Mouse (Mus musculus) stomach, postnatal 0 days (tissue): ENCODE data around the gene Atp8b5. TPM values are rescaled to one million over a fixed set of nuclear protein-coding genes. Genes with fewer than 3 reads are reported as not detected.

Source experiments
- ATAC-seq: fragments of 200-750 bp; cut with Nextera tagmentation; 2 replicates; pipeline ENCODE4 v1.8.0; 2017; ENCODE audit not compliant: low FRiP score, low TSS enrichment
- DNase-seq: peaks from one replicate; pipeline ENCODE4 v3.0.0-alpha.2; 2016; ENCODE audit warnings: low spot score
- H3K27ac ChIP-seq: fragments of 300-500 bp; sonication (generic); replicated peaks from 2 replicates; pipeline ENCODE4 v1.5.1; 2014; ENCODE audit warnings: mild to moderate bottlenecking, control low read depth
- H3K27me3 ChIP-seq: fragments of 300-500 bp; sonication (generic); 2 replicates; pipeline ENCODE4 v1.6.1; 2014; ENCODE audit warnings: low read length; ENCODE audit not compliant: control insufficient read depth, insufficient read depth
- H3K36me3 ChIP-seq: fragments of 300-500 bp; sonication (generic); 2 replicates; pipeline ENCODE4 v1.6.1; 2014; ENCODE audit warnings: low read length, mixed read lengths; ENCODE audit not compliant: control insufficient read depth, insufficient read depth
- H3K4me1 ChIP-seq: fragments of 300-500 bp; sonication (generic); replicated peaks from 2 replicates; pipeline ENCODE4 v1.6.1; 2014; ENCODE audit warnings: antibody characterized with exemption; ENCODE audit not compliant: control insufficient read depth, insufficient read depth
- H3K4me2 ChIP-seq: fragments of 300-500 bp; sonication (generic); replicated peaks from 2 replicates; pipeline ENCODE4 v1.6.1; 2014; ENCODE audit warnings: low read depth, mild to moderate bottlenecking, control low read depth, moderate library complexity
- H3K4me3 ChIP-seq: fragments of 300-500 bp; sonication (generic); 2 replicates; pipeline ENCODE4 v1.5.1; 2014; ENCODE audit warnings: low read depth, low read length, control low read depth
- H3K9ac ChIP-seq: fragments of 300-500 bp; sonication (generic); 2 replicates; pipeline ENCODE4 v1.6.1; 2014; ENCODE audit warnings: mild to moderate bottlenecking, low read length, control low read depth, mixed read lengths
- H3K9me3 ChIP-seq: fragments of 300-500 bp; sonication (generic); 2 replicates; pipeline ENCODE4 v1.6.1; 2016; ENCODE audit warnings: low read length; ENCODE audit not compliant: control insufficient read depth
- CTCF ChIP-seq: IDR thresholded peaks from 2 replicates; pipeline ENCODE4 v1.5.1; 2016; ENCODE audit warnings: antibody characterized with exemption, low read depth, mild to moderate bottlenecking, moderate library complexity
- EP300 ChIP-seq: optimal IDR thresholded peaks from 2 replicates; pipeline ENCODE3; 2016; ENCODE audit warnings: antibody characterized with exemption
- WGBS: fragments of 180-500 bp; shearing (Covaris S2); extraction: QIAGEN DNeasy Blood & Tissue Kit; methylation state at CpG from one replicate; pipeline ENCODE4 v1.1.7; 2014; 5-methylcytosine and 5-hydroxymethylcytosine counted together
- polyA plus RNA-seq: library from polyadenylated mRNA; unstranded; fragments of >200 nt; fragmentation: Nextera tagmentation; extraction: Ambion mirVana; gene quantifications from 2 replicates; pipeline ENCODE4 v1.2.1, GENCODE M21; 2015

Gene Atp8b5
- polyA plus RNA-seq, 1 experiment from 2014 or later: 0.23 TPM

- Histone ChIP-seq H3K4me1 (peaks cover 7% of the 10 kb centered on the region; the same call in 1 of the 2 replicates), H3K9me3 (no peaks in the 10 kb centered on the region), H3K27ac (no peak overlapping the region), H3K9ac (no peak overlapping the region), H3K36me3 (no peaks in the 10 kb centered on the region; the same call in 1 of the 2 replicates), H3K4me2 (no peak overlapping the region), H3K27me3 (no peaks in the 10 kb centered on the region), H3K4me3 (no peak overlapping the region)
- TF ChIP-seq EP300 (no peak), CTCF (no peak)
- DNase-seq: no peak
- 78% methylated on average over 3 of the region's 3 CpGs for WGBS
- ATAC-seq: no peak
These were observed 117.6 kb downstream of the Atp8b5 start for GRCm38 (mm10) chr4:43384541-43384940.

GRCm38 (mm10) chr4:43386932-43387331 is 120.0 kb downstream of the Atp8b5 start:
- no peak overlapping the region for H3K4me3 ChIP-seq
- no peaks in the 10 kb centered on the region; the same call in 1 of the 2 replicates for H3K36me3 ChIP-seq
- DNase-seq (no peak), ATAC-seq (peak; percentile 78)
- no peaks in the 10 kb centered on the region for H3K27me3 ChIP-seq
- no peak overlapping the region for H3K9ac ChIP-seq
- no peaks in the 10 kb centered on the region for H3K9me3 ChIP-seq
- TF ChIP-seq CTCF (no peak), EP300 (no peak)
- H3K27ac ChIP-seq: peak overlapping the region; percentile 26; the same call in 1 of the 2 replicates
- H3K4me2 ChIP-seq: no peak overlapping the region
- peaks cover 3% of the 10 kb centered on the region; the same call in 1 of the 2 replicates for H3K4me1 ChIP-seq

GRCm38 (mm10) chr4:43389390-43389789 is 122.4 kb downstream of the Atp8b5 start:
- H3K4me2 ChIP-seq: no peak overlapping the region
- H3K27me3 ChIP-seq: no peaks in the 10 kb centered on the region
- TF ChIP-seq EP300 (no peak), CTCF (no peak)
- H3K36me3 ChIP-seq: no peaks in the 10 kb centered on the region; the same call in 1 of the 2 replicates
- no peak overlapping the region for H3K4me3 ChIP-seq
- no peaks in the 10 kb centered on the region for H3K9me3 ChIP-seq
- H3K9ac ChIP-seq: no peak overlapping the region
- peak overlapping the region; percentile 1; the same call in 1 of the 2 replicates for H3K27ac ChIP-seq
- ATAC-seq: no peak
- peaks cover 6% of the 10 kb centered on the region; the same call in 1 of the 2 replicates for H3K4me1 ChIP-seq
- DNase-seq: no peak
- 66% methylated on average over 2 of the region's 2 CpGs for WGBS

- ATAC-seq (no peak), DNase-seq (no peak)
- no peak overlapping the region for H3K4me2 ChIP-seq
- peak overlapping the region; percentile 53 for H3K27ac ChIP-seq
- no peak overlapping the region for H3K4me3 ChIP-seq
- H3K9me3 ChIP-seq: no peaks in the 10 kb centered on the region
- no peak overlapping the region for H3K9ac ChIP-seq
- peaks cover 7% of the 10 kb centered on the region; the same call in 1 of the 2 replicates for H3K4me1 ChIP-seq
- TF ChIP-seq EP300: no peak
- no peak for TF ChIP-seq CTCF
- no peaks in the 10 kb centered on the region for H3K27me3 ChIP-seq
- no peaks in the 10 kb centered on the region; the same call in 1 of the 2 replicates for H3K36me3 ChIP-seq
- WGBS: 58% methylated on average over 9 of the region's 9 CpGs
These were observed 123.0 kb downstream of the Atp8b5 start for GRCm38 (mm10) chr4:43389845-43390440.

GRCm38 (mm10) chr4:43391521-43392050 is 124.6 kb downstream of the Atp8b5 start:
- Histone ChIP-seq H3K27ac (no peak overlapping the region), H3K36me3 (no peaks in the 10 kb centered on the region; the same call in 1 of the 2 replicates), H3K4me1 (peaks cover 4% of the 10 kb centered on the region; the same call in 1 of the 2 replicates), H3K9me3 (no peaks in the 10 kb centered on the region), H3K4me3 (no peak overlapping the region), H3K9ac (no peak overlapping the region), H3K27me3 (no peaks in the 10 kb centered on the region), H3K4me2 (no peak overlapping the region)
- DNase-seq (no peak), ATAC-seq (no peak)
- no peak for TF ChIP-seq CTCF
- TF ChIP-seq EP300: no peak
- 72% methylated on average over 3 of the region's 3 CpGs for WGBS

GRCm38 (mm10) chr4:43394345-43394891 is 127.5 kb downstream of the Atp8b5 start:
- Histone ChIP-seq H3K4me1 (peaks cover 12% of the 10 kb centered on the region; the same call in 1 of the 2 replicates), H3K36me3 (no peaks in the 10 kb centered on the region), H3K4me2 (peak overlapping the region; percentile 36), H3K9ac (peak overlapping the region; percentile 48), H3K27me3 (no peaks in the 10 kb centered on the region), H3K4me3 (no peak overlapping the region), H3K9me3 (no peaks in the 10 kb centered on the region), H3K27ac (peak overlapping the region; percentile 96)
- peak; percentile 88 for ATAC-seq
- peak; percentile 57 for DNase-seq
- WGBS: 17% methylated on average over 15 of the region's 15 CpGs
- TF ChIP-seq EP300 (peak; percentile 86), CTCF (peak; percentile 25)
